Mouse (Mus musculus) A20 (cell line): ENCODE measurements around the gene Slc51b.

Experiments used
- DNase-seq: peaks from one replicate; pipeline ENCODE4 v3.0.0-alpha.2; 2011; ENCODE audit warnings: low read depth, low spot score

Slc51b gene

GRCm38 (mm10) chr9:65372449-65372848 is 50.3 kb downstream of the Slc51b start:
- peak; percentile 33 for DNase-seq

- DNase-seq = no peak
Measured at GRCm38 (mm10) chr9:65371756-65372155, 51.0 kb downstream of the Slc51b start.

- DNase-seq = no peak
Measured at GRCm38 (mm10) chr9:65365721-65366120, 57.0 kb downstream of the Slc51b start.

GRCm38 (mm10) chr9:65363684-65364083 is 59.1 kb downstream of the Slc51b start:
- no peak for DNase-seq
